Mouse (Mus musculus): Measurements from ENCODE around the gene Gcnt2.
"Not testable (repeated sequence)": the region's sequence is repeated elsewhere in the genome, so short reads cannot be mapped to it uniquely, and the experiment has no call there.

- TF ChIP-seq CTCF (IDR thresholded peaks at IDR 0.05; ENCODE audit: low read depth), result not testable (repeated sequence)
- peak; percentile 52 for TF ChIP-seq EP300 (IDR thresholded peaks at IDR 0.05; ENCODE audit: low read depth)
Measured at GRCm38 (mm10) chr13:40987608-40988303, 128.2 kb downstream of the Gcnt2 start.
